Mouse (Mus musculus): Measurements from ENCODE around the gene Cdkn1a. TPM values are rescaled to one million over a fixed set of nuclear protein-coding genes. Genes with fewer than 3 reads are reported as not detected.

Gene Cdkn1a
- total RNA-seq, 2 experiments from 2014 or later = 3.5 to 6.5 TPM

GRCm38 (mm10) chr17:29149766-29150165 is 59.0 kb downstream of the Cdkn1a start:
- ATAC-seq (replicated peaks; ENCODE audit: low FRiP score, low TSS enrichment, poor library complexity, severe bottlenecking) = no peak

Other genes with a start within 250 kb of the Cdkn1a start
- not detected in 2 replicates for gene Pnpla1, start 232.6 kb upstream of the Cdkn1a start, total RNA-seq (2014; fragmentation: Nextera tagmentation)
- gene Pnpla1, start 232.6 kb upstream of the Cdkn1a start, total RNA-seq (2017) = not detected in 2 replicates
- gene 4930539E08Rik, start 175.7 kb upstream of the Cdkn1a start, total RNA-seq (2014; fragmentation: Nextera tagmentation) = 0.20 and 0.33 TPM in 2 replicates
- gene 4930539E08Rik, start 175.7 kb upstream of the Cdkn1a start, total RNA-seq (2017) = 0.23 and 0.66 TPM in 2 replicates
- gene Pxt1, start 147.1 kb upstream of the Cdkn1a start, total RNA-seq (2014; fragmentation: Nextera tagmentation) = not detected in 2 replicates
- not detected in 2 replicates for gene Pxt1, start 147.1 kb upstream of the Cdkn1a start, total RNA-seq (2017)
- 23.5 and 33.8 TPM in 2 replicates for gene Kctd20, start 139.0 kb upstream of the Cdkn1a start, total RNA-seq (2014; fragmentation: Nextera tagmentation)
- 31.4 and 39.9 TPM in 2 replicates for gene Kctd20, start 139.0 kb upstream of the Cdkn1a start, total RNA-seq (2017)
- 123 TPM in 2 replicates for gene Stk38, start 83.0 kb upstream of the Cdkn1a start, total RNA-seq (2014; fragmentation: Nextera tagmentation)
- 79.5 and 95.0 TPM in 2 replicates for gene Stk38, start 83.0 kb upstream of the Cdkn1a start, total RNA-seq (2017)
- 501 and 513 TPM in 2 replicates for gene Srsf3, start 58.3 kb upstream of the Cdkn1a start, total RNA-seq (2014; fragmentation: Nextera tagmentation)
- 747 and 1,154 TPM in 2 replicates for gene Srsf3, start 58.3 kb upstream of the Cdkn1a start, total RNA-seq (2017)
- gene Rab44, start 23.2 kb downstream of the Cdkn1a start, total RNA-seq (2014; fragmentation: Nextera tagmentation) = 14.9 and 23.3 TPM in 2 replicates
- gene Rab44, start 23.2 kb downstream of the Cdkn1a start, total RNA-seq (2017) = 4.1 and 23.9 TPM in 2 replicates
- gene Cpne5, start 147.2 kb downstream of the Cdkn1a start, total RNA-seq (2014; fragmentation: Nextera tagmentation) = 0.17 TPM in 1 of 2 replicates, not detected in the other
- 0.38 TPM in 1 of 2 replicates, not detected in the other for gene Cpne5, start 147.2 kb downstream of the Cdkn1a start, total RNA-seq (2017)
- gene Ppil1, start 173.2 kb downstream of the Cdkn1a start, total RNA-seq (2014; fragmentation: Nextera tagmentation) = 80.9 and 99.0 TPM in 2 replicates
- gene Ppil1, start 173.2 kb downstream of the Cdkn1a start, total RNA-seq (2017) = 82.9 and 105 TPM in 2 replicates
- gene BC004004, start 177.8 kb downstream of the Cdkn1a start, total RNA-seq (2014; fragmentation: Nextera tagmentation) = 81.8 and 82.3 TPM in 2 replicates
- 60.4 and 66.0 TPM in 2 replicates for gene BC004004, start 177.8 kb downstream of the Cdkn1a start, total RNA-seq (2017)
- gene Pi16, start 226.7 kb downstream of the Cdkn1a start, total RNA-seq (2014; fragmentation: Nextera tagmentation) = 0.32 TPM in 1 of 2 replicates, not detected in the other
- gene Pi16, start 226.7 kb downstream of the Cdkn1a start, total RNA-seq (2017) = not detected in 2 replicates